Mouse (Mus musculus) myocyte (in vitro differentiated cells): ENCODE results near the gene Ankle2. TPM values are rescaled to one million over a fixed set of nuclear protein-coding genes. Genes with fewer than 3 reads are reported as not detected.

ENCODE experiments used
- H3K27me3 ChIP-seq: one replicate; pipeline ENCODE4 v1.6.1; 2011; ENCODE audit not compliant: control insufficient read depth, insufficient read depth, insufficient read length
- H3K36me3 ChIP-seq: one replicate; pipeline ENCODE4 v1.6.1; 2011; ENCODE audit not compliant: control insufficient read depth, insufficient read depth
- H3K4me2 ChIP-seq: one replicate; pipeline ENCODE4 v1.6.1; 2011; ENCODE audit warnings: low read depth, control low read depth
- H3K4me3 ChIP-seq: one replicate; pipeline ENCODE4 v1.5.1; 2011; ENCODE audit warnings: mild to moderate bottlenecking, control low read depth, moderate library complexity
- H3K79me2 ChIP-seq: one replicate; pipeline ENCODE4 v1.6.1; 2011; ENCODE audit not compliant: control insufficient read depth, insufficient read depth
- H3ac ChIP-seq: one replicate; pipeline ENCODE4 v1.6.1; 2011; ENCODE audit not compliant: control insufficient read depth, insufficient read length
- CEBPB ChIP-seq: IDR thresholded peaks from 2 replicates; pipeline ENCODE4 v1.6.1; 2011; ENCODE audit warnings: mild to moderate bottlenecking, moderate library complexity; ENCODE audit not compliant: poor library complexity, insufficient read depth, severe bottlenecking
- E2F4 ChIP-seq: IDR thresholded peaks from one replicate; pipeline ENCODE4 v1.6.1; 2011; ENCODE audit warnings: mild to moderate bottlenecking, control low read depth, moderate library complexity; ENCODE audit not compliant: insufficient read depth
- MAX ChIP-seq: IDR thresholded peaks from one replicate; pipeline ENCODE4 v1.6.1; 2011; ENCODE audit warnings: low read depth, mild to moderate bottlenecking, control low read depth
- MYOD1 ChIP-seq, 3 experiments: IDR thresholded peaks; one replicate each; pipeline ENCODE4 v1.6.1; 2011; ENCODE audit warnings: control low read depth in 2 of 3, low read depth in 2 of 3, mild to moderate bottlenecking in 2 of 3, moderate library complexity in 1 of 3; ENCODE audit not compliant: insufficient read length in 2 of 3, control insufficient read depth in 1 of 3
- MYOG ChIP-seq, 3 experiments: IDR thresholded peaks; one replicate each; pipeline ENCODE4 v1.6.1; 2011; ENCODE audit warnings: control low read depth in 2 of 3, low read depth in 2 of 3, mild to moderate bottlenecking in 2 of 3; ENCODE audit not compliant: insufficient read length in 2 of 3, control insufficient read depth in 1 of 3, insufficient read depth in 1 of 3
- POLR2A ChIP-seq: IDR thresholded peaks from one replicate; pipeline ENCODE4 v1.6.1; 2011; ENCODE audit warnings: low read depth, mild to moderate bottlenecking, control low read depth, moderate library complexity; ENCODE audit not compliant: insufficient read length
- POLR2AphosphoS2 ChIP-seq: IDR thresholded peaks from one replicate; pipeline ENCODE4 v1.6.1; 2011; ENCODE audit warnings: low read depth, control low read depth; ENCODE audit not compliant: insufficient read length
- REST ChIP-seq: IDR thresholded peaks from one replicate; pipeline ENCODE4 v1.6.1; 2011; ENCODE audit warnings: mild to moderate bottlenecking, control low read depth, moderate library complexity; ENCODE audit not compliant: insufficient read depth, insufficient read length
- SRF ChIP-seq: IDR thresholded peaks from one replicate; pipeline ENCODE4 v1.6.1; 2011; ENCODE audit warnings: low read depth; ENCODE audit not compliant: control insufficient read depth, insufficient read length
- TCF12 ChIP-seq: IDR thresholded peaks from one replicate; pipeline ENCODE4 v1.6.1; 2011; ENCODE audit warnings: mild to moderate bottlenecking, control low read depth; ENCODE audit not compliant: poor library complexity, insufficient read depth, severe bottlenecking
- TCF3 ChIP-seq: IDR thresholded peaks from one replicate; pipeline ENCODE4 v1.6.1; 2011; ENCODE audit warnings: low read depth, control low read depth; ENCODE audit not compliant: insufficient read length
- USF1 ChIP-seq: IDR thresholded peaks from one replicate; pipeline ENCODE4 v1.6.1; 2011; ENCODE audit warnings: low read depth, mild to moderate bottlenecking, control low read depth, moderate library complexity
- polyA plus RNA-seq: library from polyadenylated mRNA; unstranded; fragments of >200 nt; fragmentation: generic; extraction: Trizol; gene quantifications from one replicate; pipeline ENCODE4 v1.2.1, GENCODE M21; 2012; ENCODE audit warnings: missing spikeins

The Ankle2 gene
- polyA plus RNA-seq, 1 experiment, result 12.0 TPM

- Histone ChIP-seq H3K79me2 (peaks cover 29% of the 10 kb centered on the region), H3K4me2 (peak within 1 kb of the TSS; percentile 95), H3K27me3 (no peaks in the 10 kb centered on the region), H3K36me3 (peaks cover 19% of the 10 kb centered on the region), H3ac (peak within 1 kb of the TSS; percentile 54), H3K4me3 (peak within 1 kb of the TSS; percentile 89)
- TF ChIP-seq TCF12 (no peak), TCF3 (no peak), CEBPB (no peak), SRF (peak; percentile 45), POLR2A (peak; percentile 89), USF1 (no peak), E2F4 (no peak), MAX (no peak), POLR2AphosphoS2 (peak; percentile 92), MYOD1 (IDR thresholded peaks at IDR 0.05; ENCODE audit: control insufficient read depth in 1 of 3, insufficient read length in 2 of 3, low read depth in 2 of 3) (peak in 1 of 3 experiments; percentile 30), MYOG (IDR thresholded peaks at IDR 0.05; ENCODE audit: control insufficient read depth in 1 of 3, insufficient read depth in 1 of 3, insufficient read length in 2 of 3, low read depth in 2 of 3) (peak in 1 of 3 experiments; percentile 69), REST (no peak)
Measured at GRCm38 (mm10) chr5:110269141-110270101, 38.6 kb downstream of the Ankle2 start, which contains the start of gene Pgam5. Gene Pgam5, minus strand, starts transcription at chr5:110269913.

- peak overlapping the region; percentile 54 for H3ac ChIP-seq
- peaks cover 29% of the 10 kb centered on the region for H3K79me2 ChIP-seq
- peaks cover 12% of the 10 kb centered on the region for H3K36me3 ChIP-seq
- peak overlapping the region; percentile 89 for H3K4me3 ChIP-seq
- TF ChIP-seq SRF (no peak), MYOD1 (IDR thresholded peaks at IDR 0.05; ENCODE audit: control insufficient read depth in 1 of 3, insufficient read length in 2 of 3, low read depth in 2 of 3) (no peak), MAX (no peak)
- no peaks in the 10 kb centered on the region for H3K27me3 ChIP-seq
- no peak overlapping the region for H3K4me2 ChIP-seq
Measured at GRCm38 (mm10) chr5:110270242-110270641, 39.4 kb downstream of the Ankle2 start.

GRCm38 (mm10) chr5:110274147-110274546 lies 43.3 kb downstream of the Ankle2 start:
- Histone ChIP-seq H3K79me2 (peaks cover 5% of the 10 kb centered on the region), H3K36me3 (no peaks in the 10 kb centered on the region), H3K4me2 (no peak overlapping the region), H3ac (no peak overlapping the region), H3K27me3 (no peaks in the 10 kb centered on the region), H3K4me3 (no peak overlapping the region)
- no peak for TF ChIP-seq TCF3
- TF ChIP-seq POLR2AphosphoS2, result no peak
- TF ChIP-seq E2F4, result no peak
- TF ChIP-seq MAX, result no peak
- TF ChIP-seq POLR2A, result no peak
- no peak for TF ChIP-seq CEBPB
- no peak for TF ChIP-seq SRF
- no peak for TF ChIP-seq USF1
- no peak for TF ChIP-seq MYOG (IDR thresholded peaks at IDR 0.05; ENCODE audit: control insufficient read depth in 1 of 3, insufficient read depth in 1 of 3, insufficient read length in 2 of 3, low read depth in 2 of 3)
- TF ChIP-seq TCF12, result no peak
- no peak for TF ChIP-seq MYOD1 (IDR thresholded peaks at IDR 0.05; ENCODE audit: control insufficient read depth in 1 of 3, insufficient read length in 2 of 3, low read depth in 2 of 3)
- no peak for TF ChIP-seq REST

- Histone ChIP-seq H3K79me2 (no peaks in the 10 kb centered on the region), H3K27me3 (no peaks in the 10 kb centered on the region), H3K36me3 (no peaks in the 10 kb centered on the region), H3ac (no peak overlapping the region), H3K4me2 (no peak overlapping the region), H3K4me3 (no peak overlapping the region)
- TF ChIP-seq POLR2AphosphoS2 (no peak), USF1 (no peak), SRF (no peak), MAX (no peak), E2F4 (no peak), MYOD1 (IDR thresholded peaks at IDR 0.05; ENCODE audit: control insufficient read depth in 1 of 3, insufficient read length in 2 of 3, low read depth in 2 of 3) (no peak), CEBPB (no peak), POLR2A (no peak)
Measured at GRCm38 (mm10) chr5:110274846-110275245, 44.0 kb downstream of the Ankle2 start.
